Mouse (Mus musculus) CD4-positive, CD25-positive, alpha-beta regulatory T cell, adult 4 months (primary cell): ENCODE measurements around the gene Mul1. TPM values are rescaled to one million over a fixed set of nuclear protein-coding genes. Genes with fewer than 3 reads are reported as not detected.
A peak's percentile ranks its signal among the peaks of the same experiment; 100 is the strongest.

Source experiments
- ATAC-seq: one replicate; pipeline ENCODE4 v1.8.0; 2017
- polyA plus RNA-seq, 2 experiments: library from polyadenylated mRNA; unstranded; fragments of 100-300 nt; shearing (Covaris generic); gene quantifications; one replicate each; pipeline ENCODE4 v1.2.1; 2017

Gene Mul1
- polyA plus RNA-seq, 2 experiments from 2014 or later, result 12.2 to 16.9 TPM

- no peak for ATAC-seq
Observed at GRCm38 (mm10) chr4:138462971-138463831, 28.7 kb downstream of the Mul1 start.

DNA sequence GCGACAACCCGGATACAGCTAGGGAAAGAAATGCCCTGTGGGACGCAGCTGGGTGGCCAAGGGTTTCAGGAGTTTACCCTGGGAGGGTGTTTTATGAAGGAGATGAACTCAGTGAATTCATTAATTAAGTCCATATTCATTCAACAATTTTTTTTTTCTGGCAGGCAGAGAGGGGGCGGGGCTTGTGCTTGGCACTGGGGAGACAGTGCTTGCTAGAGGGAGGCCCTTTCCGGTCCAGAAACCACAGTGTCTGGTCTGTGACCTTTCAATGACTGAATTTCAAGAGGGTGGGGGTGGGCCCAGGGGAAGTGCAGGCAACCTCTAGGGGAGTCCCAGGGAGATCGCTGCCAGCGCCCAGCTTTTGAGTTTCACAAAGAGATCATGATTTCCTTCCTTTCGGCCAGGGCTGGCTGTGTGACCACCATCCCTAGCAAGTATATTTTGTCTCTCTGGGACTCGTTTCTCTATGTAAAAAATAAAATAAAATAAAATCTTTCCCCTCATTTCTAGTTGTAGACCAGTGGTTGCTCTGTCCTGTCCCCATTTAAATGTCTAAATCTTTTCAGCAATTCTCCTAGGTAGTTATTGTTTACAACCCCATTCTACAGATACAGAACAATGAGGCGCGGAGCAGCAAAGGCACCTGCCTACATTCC, 29.5 kb downstream of the Mul1 start:
- ATAC-seq, result peak; percentile 94

DNA sequence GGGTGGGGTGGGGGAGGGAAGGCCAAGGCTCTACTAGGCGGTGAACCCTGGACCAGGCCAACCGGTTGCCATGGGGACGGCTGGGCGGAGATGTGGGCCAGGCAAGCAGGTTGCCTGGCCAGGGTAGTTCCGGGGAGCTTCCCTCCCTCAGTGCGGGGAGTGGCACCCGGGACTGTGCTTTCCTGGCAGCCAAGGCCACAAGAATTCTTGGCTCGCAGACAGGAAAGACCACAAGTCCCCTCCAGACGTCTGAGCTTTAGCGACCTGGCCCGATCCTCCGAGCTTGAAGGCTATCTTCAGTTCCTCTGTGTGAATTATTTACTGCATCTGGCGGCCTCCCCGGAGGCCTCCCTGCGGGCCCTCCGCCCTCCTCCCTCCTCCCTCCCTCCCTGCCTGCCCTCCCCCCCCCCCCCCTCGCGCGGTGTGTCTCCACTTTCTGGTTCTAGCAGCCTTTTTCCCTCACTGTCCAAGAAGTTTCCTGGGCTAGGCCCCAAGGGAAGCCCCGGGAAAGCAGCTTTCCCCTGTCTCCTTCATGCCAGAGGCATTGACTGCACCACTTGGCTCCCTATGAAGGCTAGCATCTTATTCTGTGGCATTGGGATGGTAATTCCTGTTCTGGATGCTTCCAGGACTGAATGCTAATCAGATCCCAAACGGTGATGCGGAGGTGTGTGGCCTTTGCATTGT, 30.3 kb downstream of the Mul1 start:
- ATAC-seq, result no peak

GRCm38 (mm10) chr4:138465446-138465845, 31.0 kb downstream of the Mul1 start:
- ATAC-seq, result no peak

DNA sequence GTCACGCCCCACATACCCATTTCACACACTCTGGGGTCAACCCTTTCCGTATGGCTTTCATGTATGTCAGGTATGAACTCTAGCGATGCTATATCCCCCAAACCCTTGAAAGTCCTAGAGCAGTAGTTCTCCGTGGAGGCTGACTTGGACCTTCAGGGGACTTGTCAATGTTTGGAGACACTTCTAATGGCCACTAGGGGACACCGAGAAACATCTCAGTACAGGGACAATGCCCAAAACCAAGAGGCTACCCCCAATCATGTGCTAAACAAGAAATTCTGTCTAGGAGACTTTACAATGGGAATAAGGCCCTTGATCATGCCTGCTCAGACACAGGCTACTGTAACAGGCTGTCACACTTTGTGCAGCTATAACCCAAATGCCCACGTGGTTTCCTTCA, 32.2 kb downstream of the Mul1 start:
- no peak for ATAC-seq

GRCm38 (mm10) chr4:138467451-138467850, 33.0 kb downstream of the Mul1 start:
- no peak for ATAC-seq

- no peak for ATAC-seq
Observed at GRCm38 (mm10) chr4:138469080-138469479, 34.6 kb downstream of the Mul1 start.

DNA sequence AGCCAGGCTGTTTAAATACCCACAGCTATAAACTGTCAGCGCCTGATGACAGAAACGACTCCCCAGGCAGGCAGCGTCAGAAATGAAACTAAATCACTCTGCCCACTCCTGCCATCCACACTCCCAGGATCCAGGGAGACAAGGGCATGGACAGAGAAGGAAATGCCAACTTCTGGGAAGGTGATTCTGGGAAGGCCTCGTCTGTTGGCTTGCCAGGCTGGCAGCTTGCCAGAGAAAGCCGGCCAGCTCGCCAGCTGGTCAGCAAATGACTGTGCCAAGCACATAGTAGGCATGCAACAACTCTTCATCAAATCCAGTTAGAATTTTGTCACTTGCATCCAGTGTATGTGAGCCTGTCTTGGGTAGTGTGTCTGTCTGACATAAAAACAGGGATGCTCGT, 36.8 kb downstream of the Mul1 start:
- ATAC-seq, result no peak

GRCm38 (mm10) chr4:138479595-138479994, 45.1 kb downstream of the Mul1 start:
- ATAC-seq, result no peak

GRCm38 (mm10) chr4:138480962-138481361, 46.5 kb downstream of the Mul1 start:
- no peak for ATAC-seq

GRCm38 (mm10) chr4:138482721-138483120, 48.2 kb downstream of the Mul1 start:
- no peak for ATAC-seq

DNA sequence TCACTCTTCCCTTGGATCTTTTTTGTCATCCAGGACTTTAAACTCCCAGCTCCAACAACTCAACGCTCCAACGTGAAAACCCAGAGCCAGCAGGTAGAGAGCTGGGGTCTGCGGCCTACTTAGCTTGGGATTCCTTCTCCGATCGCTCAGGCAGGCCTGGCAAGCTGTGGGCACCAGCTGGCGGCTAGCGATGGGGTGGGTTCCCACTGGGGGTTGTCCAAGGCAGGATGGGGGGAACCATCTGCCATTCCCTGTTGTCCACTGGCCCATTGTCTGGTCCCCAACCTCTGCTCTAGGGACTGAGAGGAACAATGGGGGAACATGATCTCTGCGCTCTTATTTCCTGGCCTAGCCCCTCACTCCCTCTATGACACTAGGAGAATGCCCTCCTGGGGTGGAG, 53.8 kb downstream of the Mul1 start:
- ATAC-seq, result no peak

GRCm38 (mm10) chr4:138491088-138491487, 56.6 kb downstream of the Mul1 start:
- ATAC-seq, result no peak

Other genes with a start within 250 kb of the Mul1 start
- 100 to 1,000 TPM; 164 to 189 TPM for gene Hp1bp3, start 218.4 kb upstream of the Mul1 start, polyA plus RNA-seq
- gene Sh2d5, start 184.3 kb upstream of the Mul1 start, polyA plus RNA-seq, result under 1 TPM in 1 of 2 experiments, not detected in 1; 0.54 TPM
- gene Kif17, start 184.2 kb upstream of the Mul1 start, polyA plus RNA-seq, result under 1 TPM in 1 of 2 experiments, not detected in 1; 0.12 TPM
- 100 to 1,000 TPM in 1 of 2 experiments, 10 to 100 TPM in 1; 92.3 to 122 TPM for gene Ddost, start 129.9 kb upstream of the Mul1 start, polyA plus RNA-seq
- gene Pink1, start 108.4 kb upstream of the Mul1 start, polyA plus RNA-seq, result 10 to 100 TPM; 12.9 to 22.6 TPM
- not detected for gene Cda, start 66.7 kb upstream of the Mul1 start, polyA plus RNA-seq
- gene Fam43b, start 38.1 kb upstream of the Mul1 start, polyA plus RNA-seq, result not detected
- 1 to 10 TPM in 1 of 2 experiments, under 1 TPM in 1; 0.95 to 1.2 TPM for gene Camk2n1, start 19.6 kb downstream of the Mul1 start, polyA plus RNA-seq
- not detected for gene Vwa5b1, start 201.2 kb downstream of the Mul1 start, polyA plus RNA-seq